Mouse (Mus musculus): ENCODE measurements around the gene Pip5k1a. TPM values are rescaled to one million over a fixed set of nuclear protein-coding genes. Genes with fewer than 3 reads are reported as not detected.
"Not testable (repeated sequence)": the region's sequence is repeated elsewhere in the genome, so short reads cannot be mapped to it uniquely, and the experiment has no call there.

Gene Pip5k1a
- polyA plus RNA-seq, 1 experiment: 41.7 TPM

- Histone ChIP-seq H3K4me1 (ENCODE audit: control insufficient read depth, insufficient read depth, low read length) (no peaks in the 10 kb centered on the region), H3K4me3 (ENCODE audit: insufficient read depth, low read length) (no peak overlapping the region), H3K27ac (ENCODE audit: insufficient read depth, low read length) (no peak overlapping the region)
- TF ChIP-seq POLR2A (IDR thresholded peaks at IDR 0.05; ENCODE audit: extremely low read depth, insufficient read depth, low read length) (no peak), CTCF (IDR thresholded peaks at IDR 0.05; ENCODE audit: extremely low read depth, insufficient read depth, low read length) (no peak)
Observed at GRCm38 (mm10) chr3:95136336-95136735, 29.6 kb upstream of the Pip5k1a start.

- TF ChIP-seq CTCF (IDR thresholded peaks at IDR 0.05; ENCODE audit: extremely low read depth, insufficient read depth, low read length): no peak
- no peak for TF ChIP-seq POLR2A (IDR thresholded peaks at IDR 0.05; ENCODE audit: extremely low read depth, insufficient read depth, low read length)
- no peak overlapping the region for H3K27ac ChIP-seq (ENCODE audit: insufficient read depth, low read length)
Observed at GRCm38 (mm10) chr3:95135433-95136052, 28.8 kb upstream of the Pip5k1a start.

GRCm38 (mm10) chr3:95135023-95135422, 28.3 kb upstream of the Pip5k1a start:
- TF ChIP-seq POLR2A (IDR thresholded peaks at IDR 0.05; ENCODE audit: extremely low read depth, insufficient read depth, low read length): no peak
- TF ChIP-seq CTCF (IDR thresholded peaks at IDR 0.05; ENCODE audit: extremely low read depth, insufficient read depth, low read length): no peak
- Histone ChIP-seq H3K4me3 (ENCODE audit: insufficient read depth, low read length) (peak overlapping the region; percentile 37), H3K4me1 (ENCODE audit: control insufficient read depth, insufficient read depth, low read length) (no peaks in the 10 kb centered on the region), H3K27ac (ENCODE audit: insufficient read depth, low read length) (no peak overlapping the region)

More at GRCm38 (mm10) chr3:95135433-95136052, 28.8 kb upstream of the Pip5k1a start:
- Histone ChIP-seq H3K4me1 (ENCODE audit: control insufficient read depth, insufficient read depth, low read length) (no peaks in the 10 kb centered on the region), H3K4me3 (ENCODE audit: insufficient read depth, low read length) (peak overlapping the region; percentile 37; the same call in 1 of the 2 replicates)

GRCm38 (mm10) chr3:95134133-95134532, 27.4 kb upstream of the Pip5k1a start:
- peak overlapping the region; percentile 69; the same call in 1 of the 2 replicates for H3K4me3 ChIP-seq (ENCODE audit: insufficient read depth, low read length)
- H3K4me1 ChIP-seq (ENCODE audit: control insufficient read depth, insufficient read depth, low read length); H3K27ac ChIP-seq (ENCODE audit: insufficient read depth, low read length): not testable (repeated sequence)

GRCm38 (mm10) chr3:95133680-95134101, 27.0 kb upstream of the Pip5k1a start, which contains the start of the genes Scnm1 and Lysmd1:
TSS of gene Scnm1 (minus strand) at chr3:95134011.
TSS of gene Lysmd1 (plus strand) at chr3:95134088.
- H3K4me3 ChIP-seq (ENCODE audit: insufficient read depth, low read length): peak within 1 kb of the TSS; percentile 69
- TF ChIP-seq CTCF (IDR thresholded peaks at IDR 0.05; ENCODE audit: extremely low read depth, insufficient read depth, low read length): 0 out of 2 replicates have a peak, but pooled peaks have one; percentile 11
- no peak for TF ChIP-seq POLR2A (IDR thresholded peaks at IDR 0.05; ENCODE audit: extremely low read depth, insufficient read depth, low read length)
- no peaks in the 10 kb centered on the region for H3K4me1 ChIP-seq (ENCODE audit: control insufficient read depth, insufficient read depth, low read length)
- H3K27ac ChIP-seq (ENCODE audit: insufficient read depth, low read length): no peak within 1 kb of the TSS

- Histone ChIP-seq H3K4me1 (ENCODE audit: control insufficient read depth, insufficient read depth, low read length) (no peaks in the 10 kb centered on the region), H3K27ac (ENCODE audit: insufficient read depth, low read length) (no peak overlapping the region), H3K4me3 (ENCODE audit: insufficient read depth, low read length) (peak overlapping the region; percentile 69)
- TF ChIP-seq CTCF (IDR thresholded peaks at IDR 0.05; ENCODE audit: extremely low read depth, insufficient read depth, low read length) (no peak), POLR2A (IDR thresholded peaks at IDR 0.05; ENCODE audit: extremely low read depth, insufficient read depth, low read length) (no peak)
Observed at GRCm38 (mm10) chr3:95133176-95133575, 26.4 kb upstream of the Pip5k1a start.

GRCm38 (mm10) chr3:95132389-95132788, 25.7 kb upstream of the Pip5k1a start:
- H3K27ac ChIP-seq (ENCODE audit: insufficient read depth, low read length); H3K4me3 ChIP-seq (ENCODE audit: insufficient read depth, low read length); H3K4me1 ChIP-seq (ENCODE audit: control insufficient read depth, insufficient read depth, low read length): not testable (repeated sequence)

- H3K4me1 ChIP-seq (ENCODE audit: control insufficient read depth, insufficient read depth, low read length): no peaks in the 10 kb centered on the region
- H3K4me3 ChIP-seq (ENCODE audit: insufficient read depth, low read length): no peak overlapping the region
- TF ChIP-seq POLR2A (IDR thresholded peaks at IDR 0.05; ENCODE audit: extremely low read depth, insufficient read depth, low read length): no peak
- TF ChIP-seq CTCF (IDR thresholded peaks at IDR 0.05; ENCODE audit: extremely low read depth, insufficient read depth, low read length): no peak
- no peak overlapping the region for H3K27ac ChIP-seq (ENCODE audit: insufficient read depth, low read length)
Observed at GRCm38 (mm10) chr3:95130081-95130480, 23.4 kb upstream of the Pip5k1a start.

- no peak for TF ChIP-seq POLR2A (IDR thresholded peaks at IDR 0.05; ENCODE audit: extremely low read depth, insufficient read depth, low read length)
- TF ChIP-seq CTCF (IDR thresholded peaks at IDR 0.05; ENCODE audit: extremely low read depth, insufficient read depth, low read length): no peak
- no peaks in the 10 kb centered on the region for H3K4me1 ChIP-seq (ENCODE audit: control insufficient read depth, insufficient read depth, low read length)
- no peak overlapping the region for H3K27ac ChIP-seq (ENCODE audit: insufficient read depth, low read length)
- no peak overlapping the region for H3K4me3 ChIP-seq (ENCODE audit: insufficient read depth, low read length)
Observed at GRCm38 (mm10) chr3:95129226-95129651, 22.5 kb upstream of the Pip5k1a start.

- no peaks in the 10 kb centered on the region for H3K4me1 ChIP-seq (ENCODE audit: control insufficient read depth, insufficient read depth, low read length)
- TF ChIP-seq POLR2A (IDR thresholded peaks at IDR 0.05; ENCODE audit: extremely low read depth, insufficient read depth, low read length) (no peak), CTCF (IDR thresholded peaks at IDR 0.05; ENCODE audit: extremely low read depth, insufficient read depth, low read length) (no peak)
- no peak overlapping the region for H3K27ac ChIP-seq (ENCODE audit: insufficient read depth, low read length)
- no peak overlapping the region for H3K4me3 ChIP-seq (ENCODE audit: insufficient read depth, low read length)
Observed at GRCm38 (mm10) chr3:95124972-95125371, 18.2 kb upstream of the Pip5k1a start.

All from cortical plate, adult 2 months (tissue).